Mouse (Mus musculus) lung, postnatal 4 days (tissue): ENCODE data around the gene Comp.
A peak's percentile ranks its signal among the peaks of the same experiment; 100 is the strongest.

Experiments
- DNase-seq, 2 experiments: peaks; one replicate each; pipeline ENCODE4 v3.0.0; 2021

The Comp gene

GRCm38 (mm10) chr8:70404212-70404611 lies 30.9 kb downstream of the Comp start:
- no peak for DNase-seq

GRCm38 (mm10) chr8:70405189-70405588 lies 31.8 kb downstream of the Comp start:
- no peak for DNase-seq

GRCm38 (mm10) chr8:70406427-70407069 lies 33.2 kb downstream of the Comp start:
- peak in 1 of 2 experiments; percentile 54 for DNase-seq

- DNase-seq, result no peak
Measured at GRCm38 (mm10) chr8:70408301-70408700, 34.9 kb downstream of the Comp start.

- DNase-seq, result no peak
Measured at GRCm38 (mm10) chr8:70409019-70409418, 35.7 kb downstream of the Comp start.

GRCm38 (mm10) chr8:70409455-70409871 lies 36.1 kb downstream of the Comp start:
- peak; percentile 54 to 78 for DNase-seq

GRCm38 (mm10) chr8:70410281-70410680 lies 36.9 kb downstream of the Comp start:
- DNase-seq, result no peak

GRCm38 (mm10) chr8:70414310-70414946 lies 41.1 kb downstream of the Comp start:
- no peak for DNase-seq

GRCm38 (mm10) chr8:70415540-70416451 lies 42.4 kb downstream of the Comp start:
- peak in 1 of 2 experiments; percentile 57 for DNase-seq

GRCm38 (mm10) chr8:70416941-70417340 lies 43.6 kb downstream of the Comp start:
- DNase-seq, result no peak

- no peak for DNase-seq
Measured at GRCm38 (mm10) chr8:70417914-70418313, 44.6 kb downstream of the Comp start.

- peak; percentile 62 to 86 for DNase-seq
Measured at GRCm38 (mm10) chr8:70418954-70419353, 45.6 kb downstream of the Comp start.

- no peak for DNase-seq
Measured at GRCm38 (mm10) chr8:70419879-70420643, 46.7 kb downstream of the Comp start.

GRCm38 (mm10) chr8:70421349-70422104 lies 48.2 kb downstream of the Comp start:
- DNase-seq, result no peak

GRCm38 (mm10) chr8:70422722-70423121 lies 49.4 kb downstream of the Comp start:
- no peak for DNase-seq

GRCm38 (mm10) chr8:70426300-70426907 lies 53.0 kb downstream of the Comp start:
- no peak for DNase-seq

GRCm38 (mm10) chr8:70431213-70431612 lies 57.9 kb downstream of the Comp start:
- DNase-seq, result peak in 1 of 2 experiments; percentile 67
